Mouse (Mus musculus) embryonic facial prominence, embryonic 10.5 days (tissue): ENCODE measurements at regions not wholly inside any gene's neighbourhood (a gene's known extent, or its start where the extent isn't known, plus 50 kb on each side); places are given as distances from the start of the nearest gene placed in this dataset.
A peak's percentile ranks its signal among the peaks of the same experiment; 100 is the strongest.

ENCODE experiments used
- DNase-seq: peaks from one replicate; pipeline ENCODE4 v3.0.0-alpha.2; 2017; ENCODE audit warnings: low spot score
- H3K27ac ChIP-seq: fragments of 300-500 bp; sonication (generic); replicated peaks from 2 replicates; pipeline ENCODE4 v1.5.1; 2016; ENCODE audit warnings: mild to moderate bottlenecking
- H3K27me3 ChIP-seq: fragments of 300-500 bp; sonication (generic); replicated peaks from 2 replicates; pipeline ENCODE4 v1.6.1; 2016; ENCODE audit warnings: low read depth, mild to moderate bottlenecking; ENCODE audit not compliant: poor library complexity, severe bottlenecking
- H3K36me3 ChIP-seq: fragments of 300-500 bp; sonication (generic); replicated peaks from 2 replicates; pipeline ENCODE4 v1.6.1; 2016; ENCODE audit warnings: mild to moderate bottlenecking, moderate library complexity
- H3K4me1 ChIP-seq: fragments of 300-500 bp; sonication (generic); 2 replicates; pipeline ENCODE4 v1.6.1; 2016
- H3K4me3 ChIP-seq: fragments of 300-500 bp; sonication (generic); 2 replicates; pipeline ENCODE4 v1.5.1; 2016; ENCODE audit warnings: mild to moderate bottlenecking, moderate library complexity
- H3K9me3 ChIP-seq: fragments of 300-500 bp; sonication (generic); 2 replicates; pipeline ENCODE4 v1.6.1; 2016; ENCODE audit warnings: mild to moderate bottlenecking
- WGBS: fragments of 180-500 bp; shearing (Covaris S2); methylation state at CpG from one replicate; pipeline ENCODE4 v1.1.7; 2016; 5-methylcytosine and 5-hydroxymethylcytosine counted together

DNA sequence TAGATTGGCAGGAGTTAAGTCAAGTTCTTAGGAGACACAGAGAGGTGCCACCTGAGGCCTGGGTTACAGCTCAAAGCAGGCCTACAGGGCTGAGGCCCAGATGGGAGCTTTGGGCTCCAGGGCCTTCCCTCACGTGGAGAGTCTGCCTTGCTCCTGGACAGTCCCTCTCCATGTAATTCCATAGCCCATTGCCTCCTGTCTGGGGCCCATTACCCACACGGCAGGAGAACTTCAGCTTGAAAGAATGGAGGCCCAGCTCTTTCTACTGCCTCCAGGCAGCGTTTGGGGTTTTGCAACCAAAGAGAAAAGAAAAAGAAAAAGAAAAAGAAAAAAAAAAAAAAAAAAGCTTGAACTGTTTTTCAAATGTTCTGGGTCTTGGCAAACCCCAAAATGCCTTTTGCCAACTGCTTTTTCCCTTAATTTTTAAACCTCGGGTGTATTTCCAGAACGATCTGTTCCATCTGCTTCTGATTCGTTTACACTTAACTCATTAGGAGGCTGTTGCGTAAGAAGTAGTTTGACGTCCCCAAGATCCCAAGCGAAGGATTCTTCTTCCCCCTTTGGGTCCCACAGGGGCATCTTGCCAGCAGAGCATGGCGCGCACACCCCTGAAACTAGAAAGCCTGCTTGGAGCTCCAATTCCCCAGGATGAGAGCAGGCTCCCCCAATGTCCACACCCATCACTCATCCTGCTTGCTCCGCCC is 165.4 kb upstream of the Zfp703 start:
- Histone ChIP-seq H3K36me3 (no peaks in the 10 kb centered on the region), H3K27me3 (peaks cover 49% of the 10 kb centered on the region), H3K4me1 (peaks cover 72% of the 10 kb centered on the region), H3K9me3 (no peaks in the 10 kb centered on the region), H3K27ac (no peak overlapping the region), H3K4me3 (no peak overlapping the region)
- no peak for DNase-seq
- 73% methylated on average over 12 of the region's 12 CpGs for WGBS

DNA sequence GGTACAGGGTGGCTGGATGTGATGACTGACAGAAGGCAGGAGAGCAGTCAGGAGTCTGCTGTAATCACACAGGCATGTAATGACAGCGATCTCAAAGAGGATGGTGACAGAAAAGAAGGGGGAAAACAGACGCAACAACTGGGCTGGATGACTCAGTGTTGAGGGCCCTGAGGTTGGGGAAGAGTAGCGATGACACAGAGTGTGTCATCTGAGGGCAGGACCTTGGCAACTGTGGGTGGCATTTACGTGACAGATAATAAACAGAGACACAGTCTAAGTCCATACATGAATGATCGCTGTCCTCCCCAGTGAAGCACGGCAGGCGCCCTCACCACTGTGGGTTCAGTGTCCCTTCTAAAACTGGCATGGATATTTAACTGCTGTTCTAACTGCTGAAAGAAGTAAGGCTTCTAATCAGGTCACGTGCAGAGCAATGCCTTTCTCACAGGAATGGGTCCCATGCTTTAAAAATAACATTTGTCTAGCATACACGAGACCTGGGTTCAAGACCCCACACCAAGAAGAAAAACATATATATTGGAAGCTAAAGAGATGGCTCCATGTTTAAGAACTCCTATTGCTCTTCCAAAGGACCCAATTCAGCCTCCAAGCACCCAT is 163.8 kb upstream of the Zfp703 start:
- H3K9me3 ChIP-seq, result no peaks in the 10 kb centered on the region
- 81% methylated on average over 9 of the region's 9 CpGs for WGBS
- peaks cover 52% of the 10 kb centered on the region for H3K27me3 ChIP-seq
- no peaks in the 10 kb centered on the region for H3K36me3 ChIP-seq
- no peak for DNase-seq
- no peak overlapping the region for H3K4me3 ChIP-seq
- H3K27ac ChIP-seq, result no peak overlapping the region
- peaks cover 56% of the 10 kb centered on the region for H3K4me1 ChIP-seq

DNA sequence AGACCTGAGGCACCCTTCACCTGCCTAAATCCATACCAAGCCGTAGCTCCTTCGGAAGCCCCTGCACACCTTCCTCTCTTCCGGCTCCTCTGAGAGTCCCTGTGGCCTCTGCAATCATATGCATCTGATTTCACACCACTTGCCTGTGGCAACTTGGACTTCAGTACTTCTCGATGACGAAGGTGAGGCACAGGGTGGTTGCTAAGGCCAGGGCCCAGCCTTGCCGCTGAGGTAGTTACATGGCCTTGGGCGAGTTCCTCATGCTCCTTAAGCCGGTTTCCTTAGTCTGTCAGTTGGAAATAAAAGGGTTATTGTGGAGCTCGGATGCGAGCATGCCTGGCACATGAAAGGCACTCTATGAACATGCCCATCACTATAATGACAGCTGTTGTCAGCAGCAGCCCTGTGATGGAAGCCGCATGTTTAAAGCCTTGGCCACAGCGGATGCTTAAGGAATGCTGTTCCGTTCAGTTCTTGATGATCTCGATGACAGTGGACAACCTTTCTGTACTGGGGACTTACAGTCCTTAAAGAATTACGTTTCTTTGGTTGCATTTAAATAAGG is 162.0 kb upstream of the Zfp703 start:
- H3K4me3 ChIP-seq, result no peak overlapping the region
- peak; percentile 42 for DNase-seq
- H3K27me3 ChIP-seq, result peaks cover 48% of the 10 kb centered on the region
- H3K4me1 ChIP-seq, result peaks cover 38% of the 10 kb centered on the region
- no peaks in the 10 kb centered on the region for H3K36me3 ChIP-seq
- 49% methylated on average over 15 of the region's 15 CpGs for WGBS
- H3K9me3 ChIP-seq, result no peaks in the 10 kb centered on the region
- H3K27ac ChIP-seq, result no peak overlapping the region

DNA sequence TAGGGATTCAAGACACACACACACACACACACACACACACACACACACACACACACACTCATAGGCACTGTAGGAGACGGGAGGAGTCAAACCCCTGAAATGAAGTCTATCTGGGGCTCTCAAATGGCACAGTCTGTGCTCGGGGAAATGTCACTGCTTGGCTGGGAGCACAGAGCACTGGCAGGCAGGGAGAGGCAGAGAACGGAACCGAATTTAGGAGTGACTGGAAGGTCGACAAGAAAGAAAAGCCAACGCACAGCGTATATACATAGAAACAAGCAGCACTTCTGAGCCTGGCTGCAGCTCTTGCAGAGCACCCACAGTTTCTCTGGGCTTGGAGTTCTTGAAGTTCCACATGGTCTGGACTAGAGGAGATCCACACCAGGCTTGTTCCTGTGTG is 160.1 kb upstream of the Zfp703 start:
- no peak for DNase-seq
- H3K36me3 ChIP-seq, result no peaks in the 10 kb centered on the region
- H3K4me3 ChIP-seq, result no peak overlapping the region
- no peak overlapping the region for H3K27ac ChIP-seq
- 76% methylated on average over 7 of the region's 7 CpGs for WGBS
- H3K9me3 ChIP-seq, result no peaks in the 10 kb centered on the region
- H3K4me1 ChIP-seq, result peaks cover 28% of the 10 kb centered on the region
- peaks cover 37% of the 10 kb centered on the region for H3K27me3 ChIP-seq

DNA sequence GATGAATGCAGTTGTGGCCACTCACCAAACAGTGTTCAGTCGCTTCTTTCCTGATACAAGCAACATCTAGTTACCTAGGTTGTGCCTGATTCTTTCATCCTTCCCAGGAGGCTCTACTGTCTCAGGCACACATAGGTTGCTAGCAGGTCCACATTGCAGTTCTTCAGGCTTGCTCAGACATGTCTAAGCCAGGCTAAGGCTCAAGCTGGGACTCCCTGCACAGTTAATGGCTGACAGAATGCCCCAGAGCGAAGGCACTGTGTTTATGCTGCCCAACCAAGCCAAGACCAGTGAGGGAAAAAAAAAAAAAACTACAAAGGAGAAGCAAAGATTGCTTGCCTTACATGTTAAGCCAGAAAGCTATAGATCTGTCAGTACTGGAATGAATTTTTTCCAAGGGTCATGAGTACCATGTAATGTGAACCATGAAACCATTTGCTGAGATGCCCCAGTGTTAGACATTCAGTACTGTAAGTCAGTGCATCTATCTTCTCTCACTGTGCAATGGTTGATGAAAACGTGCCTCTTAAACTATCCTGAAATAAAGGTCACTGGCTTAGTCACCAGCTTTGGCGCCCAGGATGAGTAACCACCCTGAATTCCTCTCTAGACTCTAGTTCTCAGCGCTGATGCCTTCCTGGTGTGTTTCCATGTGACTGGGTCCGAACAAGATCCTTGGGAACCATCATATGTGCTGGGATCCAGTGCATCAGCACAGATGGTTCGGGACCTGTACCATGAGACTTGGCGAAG is 152.8 kb upstream of the Zfp703 start:
- DNase-seq, result no peak
- WGBS, result 84% methylated on average over 8 of the region's 8 CpGs
- H3K27me3 ChIP-seq, result 0 out of 2 replicates have a peak, but pooled peaks cover 11% of the 10 kb centered on the region

DNA sequence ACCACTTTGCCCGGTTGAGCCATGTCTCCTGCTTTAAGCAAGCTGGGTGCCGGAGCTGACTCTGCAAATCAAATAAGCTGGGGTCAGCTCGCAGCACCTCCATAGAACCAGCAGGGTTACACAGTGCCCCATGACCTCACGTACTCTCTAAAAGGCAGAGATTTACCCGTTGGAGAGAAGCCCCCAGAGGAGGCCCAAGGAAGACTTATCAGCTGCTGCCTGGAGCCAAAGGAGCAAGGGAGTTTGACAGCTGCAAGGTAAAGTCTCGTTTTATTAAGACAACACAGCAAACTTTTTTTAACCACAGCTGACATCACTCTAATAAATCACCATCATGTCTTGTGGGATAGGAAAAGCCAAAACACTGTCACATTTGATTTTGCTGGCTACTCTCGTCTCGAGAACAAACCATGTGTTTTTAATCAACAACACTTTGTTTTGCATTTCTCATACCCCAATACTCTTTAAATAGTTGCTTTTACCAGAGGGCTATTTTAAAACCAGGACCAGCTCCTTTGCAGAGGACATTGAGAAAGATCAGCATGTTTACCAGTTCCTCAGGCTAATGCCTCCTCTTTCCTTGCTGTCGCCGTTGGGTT is 148.7 kb upstream of the Zfp703 start:
- Histone ChIP-seq H3K9me3 (no peaks in the 10 kb centered on the region), H3K27ac (peak overlapping the region; percentile 62), H3K36me3 (no peaks in the 10 kb centered on the region), H3K4me3 (0 out of 2 replicates have a peak overlapping the region, but pooled peaks have one; percentile 2), H3K27me3 (0 out of 2 replicates have a peak, but pooled peaks cover 25% of the 10 kb centered on the region), H3K4me1 (peaks cover 47% of the 10 kb centered on the region)
- WGBS, result 24% methylated on average over 10 of the region's 10 CpGs
- DNase-seq, result peak; percentile 64

More for the DNA sequence above, 152.8 kb upstream of the Zfp703 start:
- Histone ChIP-seq H3K4me1 (peaks cover 23% of the 10 kb centered on the region), H3K27ac (no peak overlapping the region), H3K36me3 (no peaks in the 10 kb centered on the region), H3K9me3 (no peaks in the 10 kb centered on the region), H3K4me3 (no peak overlapping the region)

DNA sequence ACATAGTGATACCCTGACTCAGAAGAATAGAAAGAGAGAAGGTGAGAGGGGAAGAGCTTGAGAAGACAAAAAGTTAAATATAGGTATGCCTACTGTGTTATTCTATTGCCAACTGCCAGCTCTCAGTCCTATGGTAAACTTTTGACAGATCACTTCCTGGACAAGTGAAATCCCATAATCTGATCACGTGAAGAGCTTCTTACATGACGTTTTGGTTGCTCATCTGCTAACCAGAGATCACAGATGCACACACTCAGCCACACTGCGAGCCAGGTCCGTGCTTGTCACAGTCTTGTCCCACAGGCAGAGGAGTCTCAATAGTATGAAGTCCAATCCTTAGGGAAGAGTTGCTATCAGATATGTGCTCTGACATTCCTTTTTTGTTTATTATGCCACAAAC is 147.8 kb upstream of the Zfp703 start:
- WGBS, result 84% methylated on average over 4 of the region's 4 CpGs
- no peak for DNase-seq
- Histone ChIP-seq H3K4me3 (no peak overlapping the region), H3K9me3 (no peaks in the 10 kb centered on the region), H3K27ac (no peak overlapping the region; the same call in 1 of the 2 replicates), H3K4me1 (peaks cover 56% of the 10 kb centered on the region), H3K27me3 (peaks cover 25% of the 10 kb centered on the region; the same call in 1 of the 2 replicates), H3K36me3 (no peaks in the 10 kb centered on the region)

DNA sequence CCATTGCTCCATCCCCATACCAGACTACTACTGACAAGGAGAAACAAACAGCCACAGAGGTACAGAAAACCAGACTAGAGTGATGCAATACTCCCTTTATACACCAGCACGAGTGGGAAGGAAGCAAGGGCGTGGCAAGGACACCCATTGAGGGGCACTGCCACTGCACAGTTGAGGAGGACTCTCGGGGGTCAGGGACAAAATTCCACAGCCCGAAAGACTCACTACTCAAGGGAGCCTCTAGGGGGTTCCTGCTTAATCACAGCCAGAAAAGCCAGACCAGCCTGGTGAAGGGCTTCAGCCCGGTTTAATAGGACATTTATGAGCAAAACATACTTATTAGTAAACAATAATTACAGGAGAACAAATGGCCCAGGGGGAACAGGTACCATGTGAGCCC is 146.0 kb upstream of the Zfp703 start:
- Histone ChIP-seq H3K4me1 (peaks cover 71% of the 10 kb centered on the region), H3K9me3 (no peaks in the 10 kb centered on the region), H3K36me3 (no peaks in the 10 kb centered on the region), H3K27me3 (peaks cover 28% of the 10 kb centered on the region), H3K4me3 (no peak overlapping the region), H3K27ac (no peak overlapping the region)
- no peak for DNase-seq
- WGBS, result 26% methylated on average over 5 of the region's 5 CpGs

DNA sequence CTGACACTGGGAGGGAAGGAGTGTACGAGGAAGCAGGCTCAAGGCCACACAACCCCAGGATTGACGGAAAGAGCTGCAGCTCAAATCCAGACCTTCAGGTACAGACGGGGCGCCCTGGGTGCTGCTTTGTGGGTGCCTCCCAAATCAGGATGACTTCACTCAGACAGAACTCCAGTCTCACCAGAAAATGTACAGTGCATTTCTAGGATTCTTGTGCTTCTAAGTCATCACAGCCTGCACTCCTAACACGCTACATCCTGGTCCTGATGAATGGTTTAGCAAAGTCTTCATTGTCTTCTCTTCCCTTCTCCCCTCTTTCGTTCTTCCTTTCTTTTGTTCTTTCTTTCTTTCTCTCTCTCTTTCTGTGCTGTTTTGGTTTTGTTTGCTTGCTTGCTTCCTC is 145.3 kb upstream of the Zfp703 start:
- no peak for DNase-seq
- Histone ChIP-seq H3K27me3 (peaks cover 27% of the 10 kb centered on the region), H3K4me3 (no peak overlapping the region), H3K9me3 (no peaks in the 10 kb centered on the region), H3K36me3 (no peaks in the 10 kb centered on the region), H3K27ac (peak overlapping the region; percentile 25; the same call in 1 of the 2 replicates), H3K4me1 (peaks cover 74% of the 10 kb centered on the region)
- WGBS, result 76% methylated on average over 6 of the region's 6 CpGs

DNA sequence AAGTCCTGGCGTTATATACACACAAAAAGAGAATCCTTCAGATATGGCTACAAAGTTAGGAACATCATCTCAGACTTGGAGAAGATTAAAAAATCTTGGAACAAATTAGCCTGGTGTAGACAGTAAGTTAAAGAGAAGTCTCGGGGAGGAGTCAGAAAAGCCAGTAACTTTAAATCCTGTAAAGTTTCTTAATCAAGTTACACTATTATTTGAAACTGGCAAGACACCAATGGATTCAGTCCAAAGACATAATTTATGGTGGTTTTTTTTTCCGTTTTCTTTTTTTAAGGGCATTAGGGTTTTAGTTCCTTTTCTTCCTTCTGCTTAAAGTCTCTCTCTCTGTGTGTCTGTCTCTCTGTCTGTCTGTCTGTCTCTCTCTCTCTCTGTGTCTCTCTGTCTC is 144.6 kb upstream of the Zfp703 start:
- Histone ChIP-seq H3K4me1 (peaks cover 69% of the 10 kb centered on the region), H3K9me3 (no peaks in the 10 kb centered on the region), H3K36me3 (no peaks in the 10 kb centered on the region), H3K27ac (0 out of 2 replicates have a peak overlapping the region, but pooled peaks have one; percentile 40), H3K27me3 (peaks cover 33% of the 10 kb centered on the region), H3K4me3 (no peak overlapping the region)
- DNase-seq, result no peak
- WGBS, result 87% methylated on average over 3 of the region's 3 CpGs

DNA sequence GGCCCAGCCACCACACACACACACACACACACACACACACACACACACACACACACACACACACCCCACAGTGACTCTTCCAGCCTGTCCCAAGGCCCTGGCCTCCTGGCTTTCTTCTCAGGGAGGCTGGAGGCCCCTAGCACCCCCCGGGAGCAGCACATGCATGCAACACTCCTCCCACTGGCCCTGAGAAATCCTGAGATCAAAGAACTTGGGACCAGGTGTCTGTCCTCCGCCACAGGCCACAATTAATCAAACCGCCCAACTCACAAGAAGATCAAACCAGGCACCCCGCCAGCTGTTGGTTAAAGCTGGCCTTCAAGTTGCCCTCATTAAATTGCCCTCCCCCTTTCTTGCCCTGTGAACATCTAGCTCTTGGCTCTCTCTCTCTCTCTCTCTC is 143.8 kb upstream of the Zfp703 start:
- Histone ChIP-seq H3K4me3 (no peak overlapping the region), H3K4me1 (peaks cover 62% of the 10 kb centered on the region), H3K27me3 (peaks cover 33% of the 10 kb centered on the region), H3K36me3 (no peaks in the 10 kb centered on the region), H3K27ac (peak overlapping the region; percentile 40; the same call in 1 of the 2 replicates), H3K9me3 (no peaks in the 10 kb centered on the region)
- peak; percentile 84 for DNase-seq
- WGBS, result 10% methylated on average over 4 of the region's 4 CpGs

DNA sequence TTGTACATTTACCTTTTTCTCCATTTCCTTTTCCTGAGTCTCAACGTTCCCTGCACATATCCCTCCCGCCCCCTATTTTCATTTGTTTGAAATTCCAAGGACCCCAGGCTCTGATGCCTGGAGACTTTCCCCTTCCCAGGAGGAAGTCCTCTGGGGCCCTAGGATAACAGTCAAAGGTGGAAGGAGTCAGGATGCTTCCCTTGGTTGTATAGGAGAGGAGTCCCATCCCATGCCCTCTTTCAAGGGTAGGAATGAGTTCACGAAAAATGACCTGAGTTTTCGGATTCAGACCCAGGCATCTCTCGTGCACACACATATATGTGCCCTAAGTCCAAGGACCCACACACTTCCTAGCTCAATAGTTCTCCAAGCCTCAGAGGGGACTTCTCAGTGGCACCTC is 143.3 kb upstream of the Zfp703 start:
- peaks cover 33% of the 10 kb centered on the region for H3K27me3 ChIP-seq
- no peak for DNase-seq
- peak overlapping the region; percentile 57; the same call in 1 of the 2 replicates for H3K27ac ChIP-seq
- WGBS, result 53% methylated on average over 5 of the region's 5 CpGs
- peaks cover 57% of the 10 kb centered on the region for H3K4me1 ChIP-seq
- no peaks in the 10 kb centered on the region for H3K36me3 ChIP-seq
- no peak overlapping the region for H3K4me3 ChIP-seq
- no peaks in the 10 kb centered on the region for H3K9me3 ChIP-seq
